Comparison of ENCODE assay signal across 9 mouse cellular contexts in genomic region chr11:69197743-69198142, GRCm38 (mm10). TPM values are rescaled to one million over a fixed set of nuclear protein-coding genes. Genes with fewer than 3 reads are reported as not detected.
DNase-seq lines count a peak whose midpoint lies in the region; ATAC-seq lines count a peak whose summit lies in the region.
"Had no signal": no experiment of that assay in that cellular context is flagged by ENCODE, and none has a peak within 500 bp of the region (broad histone marks: within the 10 kb centered on the region; RNA-seq: fewer than 3 reads in every experiment).

TSS of gene Alox8 (minus strand) at chr11:69197843.

- H3K9me3 ChIP-seq in kidney, embryonic 16.5 days (ENCODE audit: low read length): no peaks in the 10 kb centered on the region
- no peaks in the 10 kb centered on the region for H3K9me3 ChIP-seq in embryonic facial prominence, embryonic 11.5 days (replicated peaks; ENCODE audit: control insufficient read depth, low read length)
- H3K9me3 ChIP-seq in hindbrain, embryonic 13.5 days: no peaks in the 10 kb centered on the region
- H3K9me3 ChIP-seq in midbrain, embryonic 16.5 days (replicated peaks; ENCODE audit: control insufficient read depth, low read length, poor library complexity, severe bottlenecking): no peaks in the 10 kb centered on the region

- H3K36me3 ChIP-seq in kidney, embryonic 16.5 days (ENCODE audit: insufficient read depth, low read length): no peaks in the 10 kb centered on the region
- H3K36me3 ChIP-seq in embryonic facial prominence, embryonic 11.5 days (replicated peaks; ENCODE audit: control insufficient read depth, insufficient read depth, low read depth, low read length): no peaks in the 10 kb centered on the region
- no peaks in the 10 kb centered on the region for H3K36me3 ChIP-seq in hindbrain, embryonic 13.5 days
- H3K36me3 ChIP-seq in midbrain, embryonic 16.5 days (ENCODE audit: control insufficient read depth, insufficient read depth, low read length): no peaks in the 10 kb centered on the region

- no peak within 1 kb of the TSS for H3K27ac ChIP-seq in kidney, embryonic 16.5 days (ENCODE audit: low read length)
- H3K27ac ChIP-seq in embryonic facial prominence, embryonic 11.5 days (replicated peaks; ENCODE audit: low read depth, low read length): no peak within 1 kb of the TSS
- H3K27ac ChIP-seq in hindbrain, embryonic 13.5 days: no peak within 1 kb of the TSS
- no peak within 1 kb of the TSS for H3K27ac ChIP-seq in midbrain, embryonic 16.5 days (ENCODE audit: low read length)

- peak within 1 kb of the TSS; percentile 3; the same call in 1 of the 2 replicates for H3K9ac ChIP-seq in kidney, embryonic 16.5 days (replicated peaks; ENCODE audit: low read length)
- 0 out of 2 replicates have a peak within 1 kb of the TSS, but pooled peaks have one; percentile 3 for H3K9ac ChIP-seq in embryonic facial prominence, embryonic 11.5 days (replicated peaks; ENCODE audit: low read length)
- peak within 1 kb of the TSS; percentile 51 for H3K9ac ChIP-seq in hindbrain, embryonic 13.5 days
- H3K9ac ChIP-seq in midbrain, embryonic 16.5 days (ENCODE audit: low read depth, low read length): peak within 1 kb of the TSS; percentile 47

- DNase-seq in kidney, adult 9 months: no peak
- no peak for DNase-seq in embryonic facial prominence, embryonic 11.5 days (ENCODE audit: low spot score)
- no peak for DNase-seq in layer of hippocampus, adult 18-20 months (ENCODE audit: low spot score in 2 of 2)
- no peak for DNase-seq in ovary, postnatal 10 days (ENCODE audit: low spot score)
- no peak for DNase-seq in retina, embryonic 14.5 days (ENCODE audit: low spot score)
- DNase-seq: left cerebral cortex, postnatal 4 days had no signal

- 30% methylated on average over 6 of the region's 6 CpGs for WGBS in kidney, embryonic 16.5 days
- WGBS in embryonic facial prominence, embryonic 11.5 days: 26% methylated on average over 6 of the region's 6 CpGs
- 34% methylated on average over 6 of the region's 6 CpGs for WGBS in hindbrain, embryonic 13.5 days
- 31% methylated on average over 6 of the region's 6 CpGs for WGBS in midbrain, embryonic 16.5 days

- H3K4me2 ChIP-seq in kidney, embryonic 16.5 days (replicated peaks; ENCODE audit: low read depth, low read length): peak within 1 kb of the TSS; percentile 44
- peak within 1 kb of the TSS; percentile 39 for H3K4me2 ChIP-seq in embryonic facial prominence, embryonic 11.5 days (ENCODE audit: low read depth, low read length)
- peak within 1 kb of the TSS; percentile 51 for H3K4me2 ChIP-seq in hindbrain, embryonic 13.5 days
- H3K4me2 ChIP-seq in midbrain, embryonic 16.5 days (ENCODE audit: low read length): peak within 1 kb of the TSS; percentile 52

- H3K4me3 ChIP-seq in kidney, embryonic 16.5 days (ENCODE audit: low read length): peak within 1 kb of the TSS; percentile 23
- H3K4me3 ChIP-seq in embryonic facial prominence, embryonic 11.5 days (ENCODE audit: low read depth, low read length): peak within 1 kb of the TSS; percentile 21
- H3K4me3 ChIP-seq in hindbrain, embryonic 13.5 days: peak within 1 kb of the TSS; percentile 26
- peak within 1 kb of the TSS; percentile 28 for H3K4me3 ChIP-seq in midbrain, embryonic 16.5 days (ENCODE audit: low read depth, low read length)

- ATAC-seq in kidney, embryonic 16.5 days (ENCODE audit: low FRiP score, low TSS enrichment): no peak
- no peak for ATAC-seq in embryonic facial prominence, embryonic 11.5 days (replicated peaks; ENCODE audit: insufficient number of reproducible peaks, low FRiP score, low TSS enrichment, low read depth)
- no peak for ATAC-seq in hindbrain, embryonic 13.5 days (ENCODE audit: low FRiP score)
- ATAC-seq in midbrain, embryonic 16.5 days: no peak

- peaks cover 4% of the 10 kb centered on the region for H3K4me1 ChIP-seq in kidney, embryonic 16.5 days (ENCODE audit: insufficient read depth, low read length)
- no peaks in the 10 kb centered on the region; the same call in 1 of the 2 replicates for H3K4me1 ChIP-seq in embryonic facial prominence, embryonic 11.5 days (ENCODE audit: control insufficient read depth, insufficient read depth, low read length)
- peaks cover 11% of the 10 kb centered on the region for H3K4me1 ChIP-seq in hindbrain, embryonic 13.5 days (replicated peaks)
- H3K4me1 ChIP-seq in midbrain, embryonic 16.5 days (ENCODE audit: control insufficient read depth, insufficient read depth, low read length): peaks cover 4% of the 10 kb centered on the region; the same call in 1 of the 2 replicates

- H3K27me3 ChIP-seq in kidney, embryonic 16.5 days (ENCODE audit: insufficient read depth, low read length): peaks cover 30% of the 10 kb centered on the region
- H3K27me3 ChIP-seq in embryonic facial prominence, embryonic 11.5 days (ENCODE audit: control insufficient read depth, insufficient read depth, low read length): peaks cover 21% of the 10 kb centered on the region
- H3K27me3 ChIP-seq in hindbrain, embryonic 13.5 days: peaks cover 41% of the 10 kb centered on the region
- H3K27me3 ChIP-seq in midbrain, embryonic 16.5 days (ENCODE audit: control insufficient read depth, insufficient read depth, low read depth, low read length): peaks cover 14% of the 10 kb centered on the region

RNA-seq across cellular contexts. Expression of gene Alox8, which starts in this region (rescaled TPM):
- polyA plus RNA-seq in kidney, embryonic 16.5 days (2015; fragmentation: Nextera tagmentation; extraction: Ambion mirVana): 0.46 and 0.72 TPM in 2 replicates
- polyA plus RNA-seq in embryonic facial prominence, embryonic 11.5 days (2014; fragmentation: Nextera tagmentation; extraction: Ambion mirVana): not detected in 2 replicates
- 0.12 and 0.16 TPM in 2 replicates for polyA plus RNA-seq in hindbrain, embryonic 13.5 days (2015; fragmentation: Nextera tagmentation; extraction: Ambion mirVana)
- polyA plus RNA-seq in midbrain, embryonic 16.5 days (2015; fragmentation: Nextera tagmentation; extraction: Ambion mirVana): 0.59 and 0.72 TPM in 2 replicates
- 10 to 100 TPM in 1 of 2 experiments, 1 to 10 TPM in 1; 8.6 to 10.1 TPM for total RNA-seq in layer of hippocampus, adult 18-20 months (2021)
